Mouse (Mus musculus) forebrain, postnatal 0 days (tissue): Measurements from ENCODE around the gene Ptgs2. TPM values are rescaled to one million over a fixed set of nuclear protein-coding genes. Genes with fewer than 3 reads are reported as not detected.

Experiments used
- ATAC-seq: fragments of 200-750 bp; cut with Nextera tagmentation; 2 replicates; pipeline ENCODE4 v1.8.0; 2017; ENCODE audit warnings: mild to moderate bottlenecking, moderate library complexity
- DNase-seq: peaks from one replicate; pipeline ENCODE4 v3.0.0-alpha.2; 2015
- H3K27ac ChIP-seq: fragments of 300-500 bp; sonication (generic); 2 replicates; pipeline ENCODE4 v1.5.1; 2014; ENCODE audit warnings: low read depth, mild to moderate bottlenecking, antibody characterized with exemption, low read length, moderate library complexity, mixed read lengths
- H3K27me3 ChIP-seq: fragments of 300-500 bp; sonication (generic); 2 replicates; pipeline ENCODE4 v1.6.1; 2014; ENCODE audit warnings: mild to moderate bottlenecking, low read length, mixed read lengths; ENCODE audit not compliant: insufficient read depth
- H3K36me3 ChIP-seq: fragments of 300-500 bp; sonication (generic); 2 replicates; pipeline ENCODE4 v1.6.1; 2014; ENCODE audit warnings: mild to moderate bottlenecking, moderate library complexity; ENCODE audit not compliant: insufficient read depth
- H3K4me1 ChIP-seq: fragments of 300-500 bp; sonication (generic); 2 replicates; pipeline ENCODE4 v1.6.1; 2014; ENCODE audit warnings: antibody characterized with exemption; ENCODE audit not compliant: insufficient read depth
- H3K4me2 ChIP-seq: fragments of 300-500 bp; sonication (generic); 2 replicates; pipeline ENCODE4 v1.6.1; 2014; ENCODE audit warnings: low read depth, mild to moderate bottlenecking, moderate library complexity
- H3K4me3 ChIP-seq: fragments of 300-500 bp; sonication (generic); 2 replicates; pipeline ENCODE4 v1.5.1; 2014; ENCODE audit warnings: low read depth, low read length, mixed read lengths
- H3K9ac ChIP-seq: fragments of 300-500 bp; sonication (generic); 2 replicates; pipeline ENCODE4 v1.6.1; 2014; ENCODE audit warnings: mild to moderate bottlenecking
- H3K9me3 ChIP-seq: fragments of 300-500 bp; sonication (generic); 2 replicates; pipeline ENCODE4 v1.6.1; 2016; ENCODE audit warnings: low read length
- CTCF ChIP-seq: sonication (generic); IDR thresholded peaks from 2 replicates; pipeline ENCODE4 v1.5.1; 2016; ENCODE audit warnings: antibody characterized with exemption, control low read depth, low read depth
- WGBS: fragments of 180-500 bp; shearing (Covaris S2); extraction: QIAGEN DNeasy Blood & Tissue Kit; methylation state at CpG from one replicate; pipeline ENCODE4 v1.1.7; 2014; 5-methylcytosine and 5-hydroxymethylcytosine counted together
- polyA plus RNA-seq: library from polyadenylated mRNA; unstranded; fragments of >200 nt; fragmentation: Nextera tagmentation; extraction: Ambion mirVana; gene quantifications from 2 replicates; pipeline ENCODE4 v1.2.1, GENCODE M21; 2015
- total RNA-seq: library from RNA; depleted of rRNA; stranded (reverse); fragments of >200 nt; gene quantifications from 2 replicates; pipeline ENCODE4 v1.2.3, GENCODE M21; 2014; rRNA removed

Ptgs2 gene
- total RNA-seq, result 0.23 and 0.24 TPM in 2 replicates
- 0.08 and 0.21 TPM in 2 replicates for polyA plus RNA-seq

DNA sequence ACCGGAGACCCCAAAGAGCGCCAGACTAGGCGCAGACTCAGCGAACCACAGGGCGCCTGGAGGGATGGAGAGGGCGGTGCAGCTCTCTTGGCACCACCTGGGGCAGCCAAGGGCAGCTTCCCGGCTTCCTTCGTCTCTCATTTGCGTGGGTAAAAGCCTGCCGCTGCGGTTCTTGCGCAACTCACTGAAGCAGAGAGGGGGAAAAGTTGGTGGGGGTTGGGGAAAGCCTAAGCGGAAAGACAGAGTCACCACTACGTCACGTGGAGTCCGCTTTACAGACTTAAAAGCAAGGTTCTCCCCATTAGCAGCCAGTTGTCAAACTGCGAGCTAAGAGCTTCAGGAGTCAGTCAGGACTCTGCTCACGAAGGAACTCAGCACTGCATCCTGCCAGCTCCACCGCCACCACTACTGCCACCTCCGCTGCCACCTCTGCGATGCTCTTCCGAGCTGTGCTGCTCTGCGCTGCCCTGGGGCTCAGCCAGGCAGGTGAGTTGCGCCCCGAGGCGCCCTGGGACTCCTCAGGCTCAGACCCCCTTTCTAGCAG, at the start of gene Ptgs2:
Gene Ptgs2, plus strand, starts transcription at position 242 of the 544 bp plus-strand sequence.
- H3K9ac ChIP-seq, result peak within 1 kb of the TSS; percentile 40
- no peaks in the 10 kb centered on the region for H3K9me3 ChIP-seq
- no peaks in the 10 kb centered on the region for H3K27me3 ChIP-seq
- peak within 1 kb of the TSS; percentile 94 for H3K4me2 ChIP-seq
- H3K4me3 ChIP-seq, result peak within 1 kb of the TSS; percentile 43
- H3K36me3 ChIP-seq, result no peaks in the 10 kb centered on the region
- H3K27ac ChIP-seq, result no peak within 1 kb of the TSS
- ATAC-seq, result peak; percentile 87
- WGBS, result 4% methylated on average over 26 of the region's 26 CpGs
- no peaks in the 10 kb centered on the region for H3K4me1 ChIP-seq
- DNase-seq, result peak; percentile 46
- peak; percentile 33; the same call in 1 of the 2 replicates for TF ChIP-seq CTCF

DNA sequence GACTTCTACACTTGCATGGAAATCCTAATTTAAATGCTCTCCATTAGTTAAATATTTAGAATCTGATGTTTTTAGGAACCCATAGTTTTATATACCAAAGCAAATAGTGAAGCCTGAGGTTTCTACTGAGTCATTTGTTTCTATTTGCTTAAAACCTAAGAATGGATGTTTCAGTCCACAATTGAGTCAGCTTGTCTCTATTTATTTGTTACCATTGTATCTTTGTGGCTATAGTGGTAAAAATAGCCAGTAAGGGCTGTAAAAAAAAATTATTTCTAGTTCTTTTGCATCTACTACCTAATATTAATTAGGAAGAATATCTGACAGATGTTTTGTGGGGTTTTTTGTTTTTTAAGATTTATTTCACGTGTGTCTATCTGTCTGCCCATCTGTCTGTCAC, 49.6 kb upstream of the Ptgs2 start:
- no peaks in the 10 kb centered on the region for H3K4me1 ChIP-seq
- 74% methylated on average over 1 of the region's 1 CpGs for WGBS
- TF ChIP-seq CTCF, result no peak
- no peaks in the 10 kb centered on the region for H3K27me3 ChIP-seq
- no peaks in the 10 kb centered on the region for H3K36me3 ChIP-seq
- no peak overlapping the region for H3K9ac ChIP-seq
- H3K4me2 ChIP-seq, result no peak overlapping the region
- H3K4me3 ChIP-seq, result no peak overlapping the region
- ATAC-seq (no peak), DNase-seq (no peak)
- no peak overlapping the region for H3K27ac ChIP-seq
- no peaks in the 10 kb centered on the region for H3K9me3 ChIP-seq

DNA sequence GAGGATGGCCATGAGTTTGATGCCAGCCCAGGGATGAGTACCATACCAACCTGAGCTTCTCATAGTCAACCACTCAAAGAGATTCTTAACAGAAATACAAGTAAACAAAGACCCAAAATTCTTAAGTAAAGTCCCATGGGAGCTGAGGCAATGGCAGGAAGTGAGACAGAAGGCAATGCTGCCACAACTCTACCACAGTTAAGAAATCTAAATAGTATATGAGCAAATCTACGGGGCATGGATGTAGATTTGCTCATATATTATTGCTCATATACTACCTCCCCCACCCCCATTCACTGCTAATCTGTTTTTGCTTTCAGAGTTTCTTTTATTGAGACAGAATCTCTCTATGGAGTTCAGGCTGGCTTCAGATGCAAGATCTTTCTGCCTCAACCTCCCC, 34.1 kb upstream of the Ptgs2 start:
- no peak overlapping the region for H3K4me3 ChIP-seq
- whole genome bisulfite sequencing, result 79% methylated on average over 1 of the region's 1 CpGs
- no peak overlapping the region for H3K27ac ChIP-seq
- no peak for TF ChIP-seq CTCF
- no peaks in the 10 kb centered on the region for H3K27me3 ChIP-seq
- DNase-seq (no peak), ATAC-seq (no peak)
- H3K36me3 ChIP-seq, result no peaks in the 10 kb centered on the region
- 0 out of 2 replicates have a peak, but pooled peaks cover 2% of the 10 kb centered on the region for H3K9me3 ChIP-seq
- H3K4me2 ChIP-seq, result no peak overlapping the region
- no peaks in the 10 kb centered on the region for H3K4me1 ChIP-seq
- H3K9ac ChIP-seq, result no peak overlapping the region

DNA sequence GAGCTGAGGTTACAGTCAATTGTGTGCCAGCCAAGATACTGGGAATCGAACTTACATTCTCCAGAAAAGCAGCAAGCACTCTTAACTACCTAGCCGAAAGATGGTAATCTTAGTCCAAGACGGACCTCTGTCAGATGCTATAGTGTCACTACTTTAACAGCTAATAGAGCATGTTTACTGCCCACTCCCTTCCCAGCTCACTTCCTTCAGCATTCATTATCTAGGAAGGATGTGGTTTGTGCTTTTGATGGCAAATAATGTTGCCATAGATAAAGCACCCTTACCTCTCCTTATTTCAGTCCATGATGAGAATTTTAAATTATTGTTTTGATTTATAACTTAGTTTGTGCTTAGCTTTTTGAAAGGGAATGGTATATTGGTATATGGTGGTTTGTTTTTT, 27.0 kb upstream of the Ptgs2 start:
- Histone ChIP-seq H3K36me3 (no peaks in the 10 kb centered on the region), H3K9ac (no peak overlapping the region), H3K9me3 (no peaks in the 10 kb centered on the region), H3K4me1 (no peaks in the 10 kb centered on the region), H3K27ac (no peak overlapping the region), H3K4me3 (no peak overlapping the region), H3K4me2 (no peak overlapping the region), H3K27me3 (no peaks in the 10 kb centered on the region)
- DNase-seq (no peak), ATAC-seq (no peak)
- 83% methylated on average over 3 of the region's 3 CpGs for WGBS
- no peak for TF ChIP-seq CTCF

DNA sequence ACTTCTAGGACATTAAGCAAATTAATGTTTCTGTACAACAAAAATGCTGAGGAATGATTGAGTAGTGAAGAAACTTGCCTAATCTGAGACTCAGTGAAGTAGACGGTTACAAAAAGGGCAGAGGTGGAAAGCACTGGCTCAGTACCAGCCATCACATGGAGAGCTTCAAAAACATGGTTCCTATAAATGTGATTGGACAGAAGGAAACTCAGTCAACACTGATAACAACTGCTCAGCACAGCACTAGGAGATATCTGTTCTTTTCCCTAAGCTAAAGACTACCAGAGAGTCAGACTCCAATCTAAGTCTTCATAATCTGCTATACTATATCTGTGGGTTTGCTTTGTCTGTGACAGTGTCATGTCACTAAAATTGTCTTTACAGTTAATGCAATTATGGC, 25.2 kb upstream of the Ptgs2 start:
- Histone ChIP-seq H3K9me3 (no peaks in the 10 kb centered on the region), H3K36me3 (no peaks in the 10 kb centered on the region), H3K27ac (no peak overlapping the region), H3K4me3 (no peak overlapping the region), H3K27me3 (no peaks in the 10 kb centered on the region), H3K9ac (no peak overlapping the region), H3K4me2 (no peak overlapping the region), H3K4me1 (no peaks in the 10 kb centered on the region)
- no peak for TF ChIP-seq CTCF
- 72% methylated on average over 1 of the region's 1 CpGs for WGBS
- ATAC-seq (no peak), DNase-seq (no peak)

DNA sequence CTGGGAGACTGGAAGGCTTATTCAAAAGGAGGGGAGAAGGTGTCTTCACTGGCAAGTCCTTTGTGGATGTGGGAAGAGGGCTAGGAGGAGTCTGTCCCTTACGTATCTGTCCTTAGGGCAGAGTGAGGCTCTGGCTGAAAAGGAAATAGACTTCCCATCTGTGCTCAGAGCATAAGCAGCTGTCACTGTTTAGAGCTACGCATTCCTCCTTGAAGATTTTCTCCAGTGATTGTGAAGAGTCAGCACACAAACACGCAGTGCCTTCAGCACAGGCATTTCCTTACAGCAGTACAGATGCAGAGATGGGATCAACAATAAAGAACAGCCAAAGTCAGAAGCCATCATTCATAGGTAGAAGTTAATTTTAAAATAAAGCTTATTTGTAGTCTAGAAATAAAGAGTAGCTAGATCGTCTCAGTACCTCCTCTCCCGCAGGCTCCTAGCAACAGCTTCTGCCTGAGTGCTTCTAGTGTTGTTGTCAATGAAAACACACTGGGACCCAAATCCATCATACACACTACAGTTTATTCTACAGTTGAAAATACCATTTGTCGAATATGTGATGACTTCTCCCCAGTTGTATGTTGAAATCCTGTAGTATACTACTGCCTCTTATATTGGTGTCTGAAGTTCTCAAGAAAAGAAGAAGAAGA, 10.7 kb upstream of the Ptgs2 start:
- 0 out of 2 replicates have a peak, but pooled peaks cover 5% of the 10 kb centered on the region for H3K9me3 ChIP-seq
- H3K36me3 ChIP-seq, result no peaks in the 10 kb centered on the region
- ATAC-seq (peak; percentile 68), DNase-seq (peak; percentile 13)
- 73% methylated on average over 6 of the region's 6 CpGs for WGBS
- no peak overlapping the region for H3K4me3 ChIP-seq
- no peaks in the 10 kb centered on the region for H3K27me3 ChIP-seq
- H3K9ac ChIP-seq, result no peak overlapping the region
- H3K4me1 ChIP-seq, result no peaks in the 10 kb centered on the region
- no peak for TF ChIP-seq CTCF
- H3K4me2 ChIP-seq, result no peak overlapping the region
- no peak overlapping the region for H3K27ac ChIP-seq

DNA sequence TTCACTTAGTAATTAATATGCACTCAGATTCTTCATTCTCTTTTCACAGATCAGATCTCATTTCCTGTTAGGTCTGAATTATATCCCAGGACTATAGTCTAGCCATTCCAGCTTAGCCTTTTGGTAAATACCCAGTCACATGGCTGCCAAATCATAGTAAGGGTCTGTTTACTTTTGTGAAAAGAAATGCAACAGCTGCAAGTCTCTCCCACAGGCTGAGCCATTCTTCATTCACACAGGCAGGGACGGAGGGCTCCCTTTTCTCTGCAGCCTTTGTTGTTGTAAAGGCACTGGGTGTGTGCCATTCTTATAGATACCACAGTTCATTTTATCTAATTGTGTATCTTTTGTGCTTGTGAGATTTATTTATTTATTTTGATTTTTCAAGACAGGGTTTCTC, 9.6 kb upstream of the Ptgs2 start:
- DNase-seq, result no peak
- no peak overlapping the region for H3K9ac ChIP-seq
- no peak overlapping the region for H3K4me2 ChIP-seq
- H3K9me3 ChIP-seq, result 0 out of 2 replicates have a peak, but pooled peaks cover 5% of the 10 kb centered on the region
- no peak overlapping the region for H3K4me3 ChIP-seq
- no peaks in the 10 kb centered on the region for H3K4me1 ChIP-seq
- WGBS, result 11% methylated on average over 1 of the region's 1 CpGs
- no peaks in the 10 kb centered on the region for H3K36me3 ChIP-seq
- H3K27ac ChIP-seq, result no peak overlapping the region
- no peak for ATAC-seq
- no peaks in the 10 kb centered on the region for H3K27me3 ChIP-seq
- no peak for TF ChIP-seq CTCF
